Mouse (Mus musculus) liver, postnatal 0 days (tissue): ENCODE results near the gene Pla2g7. TPM values are rescaled to one million over a fixed set of nuclear protein-coding genes. Genes with fewer than 3 reads are reported as not detected.

Experiments
- ATAC-seq: fragments of 200-750 bp; cut with Nextera tagmentation; 2 replicates; pipeline ENCODE4 v1.8.0; 2017; ENCODE audit warnings: mild to moderate bottlenecking, moderate library complexity
- DNase-seq: peaks from one replicate; pipeline ENCODE4 v3.0.0-alpha.2; 2016
- H3K27ac ChIP-seq: fragments of 300-500 bp; sonication (generic); 2 replicates; pipeline ENCODE4 v1.5.1; 2014; ENCODE audit warnings: antibody characterized with exemption, moderate library complexity, mild to moderate bottlenecking, low read depth
- H3K27me3 ChIP-seq: fragments of 300-500 bp; sonication (generic); 2 replicates; pipeline ENCODE4 v1.6.1; 2014; ENCODE audit warnings: low read length, control low read depth, mixed read lengths; ENCODE audit not compliant: insufficient read depth
- H3K36me3 ChIP-seq: fragments of 300-500 bp; sonication (generic); replicated peaks from 2 replicates; pipeline ENCODE4 v1.6.1; 2014; ENCODE audit warnings: mild to moderate bottlenecking, control low read depth, low read length, moderate library complexity, mixed read lengths; ENCODE audit not compliant: insufficient read depth
- H3K4me1 ChIP-seq: fragments of 300-500 bp; sonication (generic); 2 replicates; pipeline ENCODE4 v1.6.1; 2014; ENCODE audit warnings: antibody characterized with exemption, mild to moderate bottlenecking, control low read depth; ENCODE audit not compliant: insufficient read depth
- H3K4me2 ChIP-seq: fragments of 300-500 bp; sonication (generic); 2 replicates; pipeline ENCODE4 v1.6.1; 2014; ENCODE audit warnings: low read depth, mild to moderate bottlenecking, low read length, moderate library complexity, mixed read lengths
- H3K4me3 ChIP-seq: fragments of 300-500 bp; sonication (generic); 2 replicates; pipeline ENCODE4 v1.5.1; 2014; ENCODE audit warnings: low read depth, low read length
- H3K9ac ChIP-seq: fragments of 300-500 bp; sonication (generic); replicated peaks from 2 replicates; pipeline ENCODE4 v1.6.1; 2014; ENCODE audit warnings: mild to moderate bottlenecking, moderate library complexity
- H3K9me3 ChIP-seq: fragments of 300-500 bp; sonication (generic); 2 replicates; pipeline ENCODE4 v1.6.1; 2016; ENCODE audit warnings: mild to moderate bottlenecking, control low read depth, low read length, mixed read lengths
- CTCF ChIP-seq: sonication (generic); IDR thresholded peaks from 2 replicates; pipeline ENCODE4 v1.5.1; 2016; ENCODE audit warnings: antibody characterized with exemption, low read depth
- EP300 ChIP-seq: IDR thresholded peaks from 2 replicates; pipeline ENCODE4 v1.6.1; 2016; ENCODE audit warnings: antibody characterized with exemption, low read depth, mild to moderate bottlenecking
- WGBS: fragments of 180-500 bp; shearing (Covaris S2); extraction: QIAGEN DNeasy Blood & Tissue Kit; methylation state at CpG from one replicate; pipeline ENCODE4 v1.1.7; 2014; ENCODE audit not compliant: insufficient replicate concordance; 5-methylcytosine and 5-hydroxymethylcytosine counted together
- polyA plus RNA-seq: library from polyadenylated mRNA; unstranded; fragments of >200 nt; fragmentation: Nextera tagmentation; extraction: Ambion mirVana; gene quantifications from 2 replicates; pipeline ENCODE4 v1.2.1, GENCODE M21; 2015

Pla2g7 gene
- polyA plus RNA-seq, 1 experiment from 2014 or later = 61.4 TPM

DNA sequence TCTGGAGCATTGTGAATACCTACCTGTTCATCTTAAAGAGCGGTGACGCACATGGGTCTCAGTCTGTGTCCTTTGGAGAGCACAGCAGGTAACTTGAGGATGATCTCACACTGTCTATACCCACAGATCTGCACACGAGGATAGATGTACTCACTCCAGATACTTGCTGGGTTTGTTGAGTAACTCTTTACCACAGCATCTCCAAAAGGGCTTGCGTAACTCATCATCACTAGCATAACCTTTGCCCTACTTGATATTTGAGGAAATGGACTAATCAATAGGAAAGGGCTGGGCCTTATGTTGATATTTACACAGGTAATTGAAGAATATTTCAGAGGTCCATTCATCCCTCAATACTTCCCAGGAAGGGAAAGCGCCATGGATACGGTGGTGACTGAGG is 21.9 kb downstream of the Pla2g7 start:
- H3K4me1 ChIP-seq = peaks cover 14% of the 10 kb centered on the region
- WGBS = 63% methylated on average over 6 of the region's 6 CpGs
- H3K9ac ChIP-seq = no peak overlapping the region
- no peaks in the 10 kb centered on the region for H3K36me3 ChIP-seq
- peak; percentile 76 for ATAC-seq
- H3K4me3 ChIP-seq = no peak overlapping the region
- H3K27me3 ChIP-seq = no peaks in the 10 kb centered on the region
- H3K27ac ChIP-seq = no peak overlapping the region
- no peak for DNase-seq
- H3K4me2 ChIP-seq = no peak overlapping the region
- H3K9me3 ChIP-seq = no peaks in the 10 kb centered on the region
- TF ChIP-seq CTCF (no peak), EP300 (peak; percentile 72)

DNA sequence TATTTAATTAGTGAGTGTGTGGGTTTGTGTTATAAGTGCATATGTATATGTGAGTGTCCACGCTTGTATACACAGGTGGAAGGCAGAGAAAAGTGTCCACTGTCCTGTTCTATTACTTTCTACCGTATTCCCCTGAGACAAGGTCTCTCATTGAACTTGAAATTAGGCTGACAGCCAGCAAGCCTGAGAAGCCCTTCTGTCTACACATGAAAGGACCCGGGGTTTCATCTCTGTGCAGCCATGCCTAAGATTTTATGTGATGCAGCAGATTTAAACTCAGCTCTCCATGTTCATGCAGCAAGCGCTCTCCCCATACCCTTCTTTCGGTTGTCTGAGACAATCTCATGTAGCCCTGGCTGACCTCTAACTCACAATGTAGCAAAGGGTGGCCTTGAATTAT is 22.6 kb downstream of the Pla2g7 start:
- ATAC-seq (no peak), DNase-seq (no peak)
- Histone ChIP-seq H3K36me3 (no peaks in the 10 kb centered on the region), H3K9ac (no peak overlapping the region), H3K27me3 (no peaks in the 10 kb centered on the region), H3K4me1 (peaks cover 14% of the 10 kb centered on the region), H3K27ac (no peak overlapping the region), H3K4me2 (no peak overlapping the region), H3K4me3 (no peak overlapping the region), H3K9me3 (no peaks in the 10 kb centered on the region)
- WGBS = 73% methylated on average over 5 of the region's 5 CpGs
- TF ChIP-seq EP300 (no peak), CTCF (no peak)

DNA sequence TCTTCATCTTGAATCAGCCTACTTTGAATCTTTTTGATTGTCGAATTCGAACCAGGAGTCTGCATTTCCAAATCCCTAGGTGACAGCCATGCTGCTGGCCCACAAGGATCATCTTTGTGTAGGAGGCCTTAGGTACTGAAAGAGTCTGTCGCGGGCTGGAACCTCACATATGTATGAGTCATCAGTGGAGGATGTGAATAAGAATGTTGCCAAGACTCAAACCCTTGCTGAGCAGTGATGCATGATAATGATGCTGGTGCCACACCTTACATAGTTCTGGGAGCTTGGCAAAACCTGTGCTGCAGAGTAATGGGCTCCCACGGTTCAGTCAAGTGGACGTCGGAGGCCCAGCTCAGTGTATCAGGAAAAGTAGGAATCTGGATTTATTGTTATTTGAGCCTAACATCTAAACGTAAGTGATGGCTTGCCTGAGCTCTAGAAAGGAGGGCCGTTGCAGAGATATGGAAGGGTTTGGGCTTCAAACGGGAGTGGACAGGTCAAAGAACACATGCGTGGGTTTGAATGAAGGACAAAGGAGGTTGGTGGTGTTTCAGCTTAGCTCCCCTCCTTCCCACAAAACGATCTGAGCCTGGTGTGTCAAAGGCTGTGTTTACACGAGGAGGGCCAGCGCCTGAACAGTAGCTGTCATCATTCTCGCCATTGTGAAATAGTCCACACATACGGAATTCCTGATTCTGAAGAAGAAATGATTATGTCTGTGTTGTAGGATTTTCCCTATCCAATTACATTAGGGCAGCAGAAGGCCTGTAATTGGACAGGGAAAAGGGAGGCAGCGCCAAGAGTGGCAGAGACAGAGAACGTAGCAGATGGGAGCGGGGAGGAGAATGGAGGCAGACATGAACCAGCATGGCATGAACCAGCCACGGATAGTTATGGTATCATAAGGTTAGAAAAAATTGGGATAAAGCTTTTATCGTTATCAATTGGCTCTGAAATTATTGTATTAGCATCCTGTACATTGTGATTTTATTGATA is 24.7 kb downstream of the Pla2g7 start:
- H3K4me1 ChIP-seq = peaks cover 12% of the 10 kb centered on the region
- no peak overlapping the region for H3K4me2 ChIP-seq
- no peaks in the 10 kb centered on the region for H3K27me3 ChIP-seq
- ATAC-seq = peak; percentile 84
- H3K36me3 ChIP-seq = no peaks in the 10 kb centered on the region
- TF ChIP-seq EP300 = no peak
- no peak for TF ChIP-seq CTCF
- WGBS = 73% methylated on average over 21 of the region's 21 CpGs
- 0 out of 2 replicates have a peak overlapping the region, but pooled peaks have one; percentile 41 for H3K27ac ChIP-seq
- H3K9ac ChIP-seq = no peak overlapping the region
- no peak overlapping the region for H3K4me3 ChIP-seq
- peaks cover under 1% of the 10 kb centered on the region; the same call in 1 of the 2 replicates for H3K9me3 ChIP-seq
- no peak for DNase-seq

DNA sequence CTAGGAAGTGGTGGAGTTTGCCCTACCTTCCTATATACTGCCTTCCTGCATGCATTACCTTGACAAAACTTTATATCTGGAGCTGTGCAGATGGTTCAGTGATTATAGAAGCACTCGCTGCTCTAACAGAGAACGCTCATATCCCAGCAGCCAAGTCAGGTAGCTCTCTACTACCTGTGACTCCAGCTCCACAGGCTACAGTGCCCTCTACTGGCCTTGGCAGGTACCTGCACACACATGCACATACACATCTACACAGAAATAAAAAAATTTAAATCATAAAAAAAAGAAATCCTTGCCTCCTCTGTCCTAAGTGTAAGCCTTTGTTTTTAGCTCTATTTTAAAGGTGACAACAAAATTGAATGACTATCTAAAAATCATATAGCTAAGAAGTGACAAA is 29.8 kb downstream of the Pla2g7 start:
- Histone ChIP-seq H3K4me1 (no peaks in the 10 kb centered on the region), H3K27ac (no peak overlapping the region), H3K4me3 (no peak overlapping the region), H3K27me3 (no peaks in the 10 kb centered on the region), H3K9me3 (peaks cover 3% of the 10 kb centered on the region; the same call in 1 of the 2 replicates), H3K4me2 (no peak overlapping the region), H3K9ac (no peak overlapping the region), H3K36me3 (no peaks in the 10 kb centered on the region)
- TF ChIP-seq CTCF = peak; percentile 38
- no peak for TF ChIP-seq EP300
- DNase-seq (no peak), ATAC-seq (no peak)
- WGBS = 89% methylated on average over 2 of the region's 2 CpGs

DNA sequence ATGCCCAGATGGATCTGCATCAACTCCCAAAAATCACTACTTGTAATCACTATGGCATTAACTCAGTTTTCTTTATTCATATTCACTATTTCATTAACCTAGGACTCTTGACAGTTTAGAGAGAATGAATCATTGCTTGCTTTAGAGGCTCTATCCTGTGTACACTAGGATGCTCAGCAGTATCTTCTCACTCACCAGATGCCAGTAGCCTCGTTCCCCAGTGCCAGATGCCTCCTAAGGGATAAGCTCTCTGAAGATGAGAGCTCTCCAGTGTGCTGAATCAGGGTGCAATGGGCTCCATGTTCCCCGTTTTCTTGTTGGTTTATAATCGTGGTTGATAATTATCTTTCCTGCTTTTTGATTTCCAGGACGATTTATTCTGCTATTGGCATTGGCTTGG is 30.8 kb downstream of the Pla2g7 start:
- H3K9me3 ChIP-seq = peaks cover 3% of the 10 kb centered on the region; the same call in 1 of the 2 replicates
- no peak overlapping the region for H3K27ac ChIP-seq
- TF ChIP-seq CTCF = no peak
- TF ChIP-seq EP300 = no peak
- no peaks in the 10 kb centered on the region for H3K4me1 ChIP-seq
- no peak overlapping the region for H3K4me2 ChIP-seq
- no peaks in the 10 kb centered on the region for H3K27me3 ChIP-seq
- no peak overlapping the region for H3K4me3 ChIP-seq
- ATAC-seq (no peak), DNase-seq (no peak)
- no peak overlapping the region for H3K9ac ChIP-seq
- WGBS = 54% methylated on average over 4 of the region's 4 CpGs
- H3K36me3 ChIP-seq = no peaks in the 10 kb centered on the region

DNA sequence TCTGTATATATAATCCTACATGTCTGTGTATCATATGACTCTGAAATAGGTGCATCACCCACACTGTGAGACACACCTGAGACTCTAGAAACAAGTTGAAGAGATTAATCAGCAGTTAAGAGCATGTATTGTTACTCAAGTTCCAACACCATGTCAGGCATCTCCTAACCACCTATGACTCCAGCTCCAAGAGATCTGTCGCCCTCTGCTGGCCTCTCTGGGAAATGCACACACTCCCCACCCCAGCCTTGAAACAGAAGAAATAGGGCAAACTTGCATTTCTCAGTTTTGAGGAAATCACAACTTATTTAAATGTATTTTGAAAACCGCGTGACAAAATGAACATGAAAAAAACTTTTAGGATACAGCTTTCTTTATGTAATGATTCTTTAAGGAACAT is 38.8 kb downstream of the Pla2g7 start:
- WGBS = 12% methylated on average over 3 of the region's 3 CpGs
- no peaks in the 10 kb centered on the region for H3K36me3 ChIP-seq
- no peaks in the 10 kb centered on the region for H3K9me3 ChIP-seq
- no peak overlapping the region for H3K4me2 ChIP-seq
- peak; percentile 61; the same call in 1 of the 2 replicates for ATAC-seq
- peak; percentile 97 for TF ChIP-seq CTCF
- TF ChIP-seq EP300 = no peak
- peak; percentile 85 for DNase-seq
- H3K4me1 ChIP-seq = no peaks in the 10 kb centered on the region
- no peak overlapping the region for H3K27ac ChIP-seq
- H3K27me3 ChIP-seq = no peaks in the 10 kb centered on the region
- no peak overlapping the region for H3K4me3 ChIP-seq
- H3K9ac ChIP-seq = no peak overlapping the region
